Mouse (Mus musculus): Measurements from ENCODE around the gene Tnfrsf25.

The Tnfrsf25 gene

GRCm38 (mm10) chr4:152140441-152140840, 24.7 kb downstream of the Tnfrsf25 start:
- no peak for DNase-seq (ENCODE audit: low read depth, low spot score)

- no peak for DNase-seq (ENCODE audit: low read depth, low spot score)
These were observed 25.9 kb downstream of the Tnfrsf25 start for GRCm38 (mm10) chr4:152141521-152142135.

GRCm38 (mm10) chr4:152143632-152144031, 27.9 kb downstream of the Tnfrsf25 start:
- DNase-seq (ENCODE audit: low read depth, low spot score) = no peak

- no peak for DNase-seq (ENCODE audit: low read depth, low spot score)
These were observed 29.7 kb downstream of the Tnfrsf25 start for GRCm38 (mm10) chr4:152145473-152145872.

GRCm38 (mm10) chr4:152146033-152146827, 30.5 kb downstream of the Tnfrsf25 start:
- DNase-seq (ENCODE audit: low read depth, low spot score) = no peak

- no peak for DNase-seq (ENCODE audit: low read depth, low spot score)
These were observed 34.8 kb downstream of the Tnfrsf25 start for GRCm38 (mm10) chr4:152150546-152150945.

GRCm38 (mm10) chr4:152151451-152151965, 35.8 kb downstream of the Tnfrsf25 start:
- DNase-seq (ENCODE audit: low read depth, low spot score) = no peak

GRCm38 (mm10) chr4:152151966-152152544, 36.3 kb downstream of the Tnfrsf25 start, which contains the start of gene Espn:
Gene Espn, minus strand, starts transcription at chr4:152152371.
- no peak for DNase-seq (ENCODE audit: low read depth, low spot score)

- DNase-seq (ENCODE audit: low read depth, low spot score) = no peak
These were observed 38.0 kb downstream of the Tnfrsf25 start for GRCm38 (mm10) chr4:152153771-152154177.

GRCm38 (mm10) chr4:152155019-152155418, 39.3 kb downstream of the Tnfrsf25 start:
- no peak for DNase-seq (ENCODE audit: low read depth, low spot score)

GRCm38 (mm10) chr4:152157779-152158584, 42.2 kb downstream of the Tnfrsf25 start:
- DNase-seq (ENCODE audit: low read depth, low spot score) = no peak

GRCm38 (mm10) chr4:152158585-152159284, 43.0 kb downstream of the Tnfrsf25 start, which contains the start of gene Hes2:
Gene Hes2, plus strand, starts transcription at chr4:152158867.
- no peak for DNase-seq (ENCODE audit: low read depth, low spot score)

GRCm38 (mm10) chr4:152159285-152159678, 43.5 kb downstream of the Tnfrsf25 start:
- no peak for DNase-seq (ENCODE audit: low read depth, low spot score)

GRCm38 (mm10) chr4:152160748-152161147, 45.0 kb downstream of the Tnfrsf25 start:
- no peak for DNase-seq (ENCODE audit: low read depth, low spot score)

GRCm38 (mm10) chr4:152161601-152162000, 45.9 kb downstream of the Tnfrsf25 start:
- no peak for DNase-seq (ENCODE audit: low read depth, low spot score)

- no peak for DNase-seq (ENCODE audit: low read depth, low spot score)
These were observed 47.0 kb downstream of the Tnfrsf25 start for GRCm38 (mm10) chr4:152162748-152163147.

- no peak for DNase-seq (ENCODE audit: low read depth, low spot score)
These were observed 49.5 kb downstream of the Tnfrsf25 start for GRCm38 (mm10) chr4:152165036-152165931.

- no peak for DNase-seq (ENCODE audit: low read depth, low spot score)
These were observed 52.3 kb downstream of the Tnfrsf25 start for GRCm38 (mm10) chr4:152168052-152168451.

- DNase-seq (ENCODE audit: low read depth, low spot score) = no peak
These were observed 53.4 kb downstream of the Tnfrsf25 start for GRCm38 (mm10) chr4:152169103-152169502.
